Mouse (Mus musculus) adrenal gland, postnatal 14 days (tissue): ENCODE results near the gene Gm21981. TPM values are rescaled to one million over a fixed set of nuclear protein-coding genes. Genes with fewer than 3 reads are reported as not detected.
"Not testable (repeated sequence)": the region's sequence is repeated elsewhere in the genome, so short reads cannot be mapped to it uniquely, and the experiment has no call there.

Source experiments
- DNase-seq: peaks from one replicate; pipeline ENCODE4 v3.0.0; 2021; ENCODE audit warnings: mixed read lengths
- total RNA-seq: library from RNA; stranded (reverse); gene quantifications from 2 replicates; pipeline ENCODE4 v1.2.3, GENCODE M21; 2021

The Gm21981 gene
- total RNA-seq, 1 experiment from 2014 or later = 1.4 TPM

GRCm38 (mm10) chr17:47664474-47664873, 29.8 kb downstream of the Gm21981 start:
- DNase-seq = no peak

GRCm38 (mm10) chr17:47663009-47663713, 31.1 kb downstream of the Gm21981 start:
- DNase-seq = no peak

DNA sequence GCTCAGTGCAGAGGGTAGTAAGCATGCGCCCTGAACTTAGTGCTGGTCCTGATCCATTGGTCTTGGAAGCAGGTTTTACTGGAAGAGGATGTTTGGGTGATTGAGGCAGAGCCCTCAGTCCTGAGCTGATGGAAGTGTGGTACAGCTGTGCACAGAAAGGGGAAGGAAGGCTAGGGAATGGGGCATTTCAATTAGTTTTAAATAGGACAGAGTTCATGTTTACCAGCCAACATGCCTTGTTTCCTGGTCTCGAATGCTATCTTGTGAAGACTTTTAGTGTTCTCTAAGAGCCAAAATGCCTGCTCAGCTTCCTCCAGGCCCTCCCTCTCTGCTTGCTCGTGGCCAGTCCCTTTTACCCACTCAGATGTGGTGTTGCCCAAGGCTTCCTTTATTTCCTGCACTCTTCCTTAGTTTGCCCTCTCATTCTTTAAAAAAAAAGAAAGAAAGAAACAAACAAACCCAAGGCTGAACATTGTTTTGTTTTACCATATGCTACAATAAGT, 35.5 kb downstream of the Gm21981 start:
- no peak for DNase-seq

GRCm38 (mm10) chr17:47657901-47658300, 36.4 kb downstream of the Gm21981 start:
- no peak for DNase-seq

DNA sequence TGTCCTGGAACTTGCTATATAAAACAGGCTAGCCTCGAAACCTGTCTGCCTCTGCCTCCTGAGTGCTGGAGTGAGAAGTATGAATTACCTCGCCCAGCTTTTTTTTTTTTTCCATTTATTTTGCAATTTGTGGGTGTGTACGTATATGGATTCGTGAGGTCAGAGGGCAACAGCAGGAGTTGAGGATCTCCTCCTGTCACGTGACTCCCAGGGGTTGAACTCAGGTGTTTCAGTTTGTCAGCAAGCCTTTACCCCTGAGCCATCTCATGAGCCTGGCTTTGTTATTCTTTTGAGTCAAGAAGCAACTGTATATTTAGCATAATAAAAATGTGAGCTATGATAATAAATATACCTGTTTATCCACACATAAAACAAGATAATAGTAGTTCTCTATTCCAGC, 38.6 kb downstream of the Gm21981 start:
- no peak for DNase-seq

DNA sequence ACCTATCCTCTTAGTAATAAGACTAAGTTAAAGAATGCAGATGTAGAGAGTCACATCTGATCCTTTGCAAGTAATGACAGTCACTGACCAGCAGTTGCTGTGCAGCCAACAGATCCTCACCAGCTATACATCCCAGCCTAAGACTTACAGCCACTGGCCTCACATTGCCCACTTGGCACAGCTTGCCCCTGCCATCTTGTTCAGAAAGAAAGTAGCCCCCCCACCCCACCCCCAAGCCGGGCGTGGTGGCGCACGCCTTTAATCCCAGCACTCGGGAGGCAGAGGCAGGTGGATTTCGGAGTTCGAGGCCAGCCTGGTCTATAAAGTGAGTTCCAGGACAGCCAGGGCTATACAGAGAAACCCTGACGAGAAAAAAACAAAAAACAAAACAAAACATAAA, 39.9 kb downstream of the Gm21981 start:
- not testable (repeated sequence) for DNase-seq

DNA sequence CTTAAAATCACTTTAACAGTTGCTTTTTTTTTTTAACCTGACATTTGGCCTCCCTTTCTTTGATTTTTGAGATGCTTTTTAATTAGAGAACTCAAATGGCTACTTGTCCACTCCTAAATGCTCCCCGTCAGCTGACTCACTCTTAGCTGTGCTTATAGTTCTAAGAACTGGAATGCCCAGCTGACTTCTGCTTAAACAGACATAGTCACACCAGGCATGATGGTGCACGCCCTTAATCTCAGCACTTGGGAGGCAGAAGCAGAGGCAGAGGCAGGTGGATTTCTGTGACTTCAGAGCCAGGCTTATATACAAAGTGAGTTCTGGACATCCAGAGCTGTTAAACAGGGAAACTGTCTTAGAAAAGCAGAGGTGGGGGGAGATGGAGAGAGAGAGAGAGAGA, 42.3 kb downstream of the Gm21981 start:
- no peak for DNase-seq

GRCm38 (mm10) chr17:47648966-47649365, 45.3 kb downstream of the Gm21981 start:
- DNase-seq = no peak

DNA sequence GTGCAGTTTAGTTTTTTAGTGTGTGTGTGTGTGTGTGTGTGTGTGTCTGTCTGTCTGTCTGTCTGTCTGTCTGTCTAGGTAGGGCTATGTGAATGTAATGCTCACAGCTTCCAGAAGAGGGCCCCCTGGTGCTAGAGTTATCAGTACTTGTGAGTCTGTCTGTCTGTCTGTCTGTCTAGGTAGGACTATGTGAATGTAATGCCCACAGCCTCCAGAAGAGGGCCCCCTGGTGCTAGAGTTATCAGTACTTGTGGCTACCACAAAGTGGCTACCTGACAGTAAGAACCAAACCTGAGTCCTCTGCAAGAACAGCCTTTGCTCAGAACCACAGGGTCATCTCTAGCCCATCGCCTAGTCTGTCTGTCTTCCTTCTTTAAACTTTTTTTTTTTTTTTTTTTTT, 47.6 kb downstream of the Gm21981 start:
- DNase-seq = peak; percentile 77

DNA sequence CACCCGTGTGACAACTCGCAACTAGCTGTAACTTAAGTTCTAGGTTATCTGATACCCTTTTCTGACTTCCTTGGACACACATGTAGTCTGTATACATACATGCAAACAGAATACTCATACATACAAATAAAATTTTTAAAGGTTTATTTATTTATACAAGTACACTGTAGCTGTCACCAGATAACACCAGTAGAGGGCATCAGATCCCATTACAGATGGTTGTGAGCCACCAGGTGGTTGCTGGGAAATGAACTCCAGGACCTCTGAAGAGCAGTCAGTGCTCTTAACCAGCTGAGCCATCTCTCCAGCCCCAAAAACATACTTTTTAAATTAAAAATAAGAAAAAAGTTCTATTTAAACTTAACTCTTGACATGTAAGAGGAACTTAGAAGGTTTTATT, 51.3 kb downstream of the Gm21981 start:
- no peak for DNase-seq

Other genes with a start within 250 kb of the Gm21981 start
- gene Taf8, start 192.2 kb downstream of the Gm21981 start, total RNA-seq = 22.9 and 23.9 TPM in 2 replicates
- gene Ccnd3, start 189.4 kb downstream of the Gm21981 start, total RNA-seq = 228 and 248 TPM in 2 replicates
- gene Bysl, start 83.0 kb downstream of the Gm21981 start, total RNA-seq = 19.7 and 21.6 TPM in 2 replicates
- 39.3 and 39.8 TPM in 2 replicates for gene Med20, start 82.9 kb downstream of the Gm21981 start, total RNA-seq
- 3.0 and 3.3 TPM in 2 replicates for gene Gm20517, start 82.9 kb downstream of the Gm21981 start, total RNA-seq
- 6.8 and 7.8 TPM in 2 replicates for gene Usp49, start 63.8 kb downstream of the Gm21981 start, total RNA-seq
- 196 and 198 TPM in 2 replicates for gene Tomm6, start 6.1 kb downstream of the Gm21981 start, total RNA-seq
- gene Frs3, start 5.4 kb downstream of the Gm21981 start, total RNA-seq = 3.8 and 4.8 TPM in 2 replicates
- 4.5 and 4.8 TPM in 2 replicates for gene Prickle4, start 281 bp upstream of the Gm21981 start, total RNA-seq
- gene Pgc, start 32.4 kb upstream of the Gm21981 start, total RNA-seq = not detected in 2 replicates
- gene Tfeb, start 42.6 kb upstream of the Gm21981 start, total RNA-seq = 18.9 and 22.3 TPM in 2 replicates
- gene Mdfi, start 140.2 kb upstream of the Gm21981 start, total RNA-seq = 3.9 and 4.3 TPM in 2 replicates
- 20.6 and 28.1 TPM in 2 replicates for gene Foxp4, start 230.2 kb upstream of the Gm21981 start, total RNA-seq